Mouse (Mus musculus): ENCODE results near the gene Cib4. TPM values are rescaled to one million over a fixed set of nuclear protein-coding genes. Genes with fewer than 3 reads are reported as not detected.

The Cib4 gene
- 0.17 and 0.30 TPM in 2 replicates for polyA plus RNA-seq (2015; fragmentation: Nextera tagmentation; extraction: Ambion mirVana)

DNA sequence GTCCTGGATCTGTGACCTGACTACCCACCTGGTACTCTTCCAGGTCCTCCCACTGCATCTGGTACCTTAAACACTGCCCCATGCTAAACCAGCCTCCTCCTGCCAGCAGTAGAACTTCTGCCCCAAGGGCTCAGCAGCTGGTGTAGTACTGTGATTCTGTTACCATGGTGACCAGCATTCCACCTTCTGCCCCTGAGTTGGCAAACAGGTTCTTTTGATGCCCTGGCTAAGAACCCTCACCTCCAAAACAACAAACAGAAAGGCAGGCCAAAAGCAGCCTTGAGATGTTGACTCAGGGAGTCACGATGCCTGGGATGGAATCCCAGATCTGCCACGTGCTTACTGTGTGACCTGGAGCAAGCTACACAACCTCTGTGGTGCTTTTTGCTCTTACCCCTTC, at the start of gene Cib4:
Gene Cib4 (minus strand): TSS at position 139 of the 400 bp plus-strand sequence.
- peak; percentile 52 for DNase-seq (ENCODE audit: low spot score)
- H3K27ac ChIP-seq (replicated peaks), result no peak within 1 kb of the TSS
- H3K4me1 ChIP-seq (replicated peaks; ENCODE audit: control insufficient read depth, insufficient read depth), result no peaks in the 10 kb centered on the region
- H3K4me2 ChIP-seq (replicated peaks; ENCODE audit: low read depth), result no peak within 1 kb of the TSS
- no peaks in the 10 kb centered on the region for H3K9me3 ChIP-seq (ENCODE audit: control insufficient read depth, low read length)
- no peak within 1 kb of the TSS for H3K4me3 ChIP-seq (ENCODE audit: low read depth, low read length)
- H3K9ac ChIP-seq (ENCODE audit: low read length), result no peak within 1 kb of the TSS
- H3K27me3 ChIP-seq (ENCODE audit: control insufficient read depth, insufficient read depth, low read length), result no peaks in the 10 kb centered on the region
- 21% methylated on average over 2 of the region's 2 CpGs for WGBS
- peak; percentile 83 for ATAC-seq (ENCODE audit: low FRiP score, low TSS enrichment)
- TF ChIP-seq CTCF (IDR thresholded peaks at IDR 0.05; ENCODE audit: low read depth), result no peak
- H3K36me3 ChIP-seq (ENCODE audit: control insufficient read depth, insufficient read depth, low read length), result no peaks in the 10 kb centered on the region

DNA sequence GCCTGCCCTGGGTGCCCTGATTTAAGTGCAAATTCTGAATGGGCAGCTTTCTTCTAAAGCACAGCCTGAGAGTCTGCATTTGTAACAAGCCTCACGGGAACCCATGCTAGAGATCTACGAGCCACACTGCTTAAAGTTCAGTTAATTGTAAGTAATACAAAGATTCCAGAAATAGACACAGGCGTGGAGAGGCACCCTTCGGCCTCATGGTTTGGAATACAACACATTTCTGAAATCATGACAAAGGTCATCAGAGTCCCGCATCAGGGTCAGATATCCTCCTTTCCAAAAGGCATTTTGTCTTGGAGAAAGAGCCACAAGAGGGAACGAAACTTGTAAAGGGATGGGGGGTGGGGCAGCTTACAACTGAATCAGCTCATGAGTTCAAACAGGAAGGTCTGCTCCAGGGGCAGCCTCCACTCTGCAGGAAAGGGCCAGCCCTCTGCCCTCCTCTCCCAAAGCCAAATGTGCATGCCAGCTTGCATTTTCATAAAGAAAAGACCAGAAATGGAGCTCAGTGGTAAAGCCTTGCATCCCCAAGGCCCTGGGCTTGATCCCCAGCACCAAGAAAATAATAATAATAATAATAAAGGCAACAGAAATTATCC, 49.4 kb upstream of the Cib4 start:
- no peak for TF ChIP-seq EP300 (optimal IDR thresholded peaks at IDR 0.05)
- TF ChIP-seq CTCF (IDR thresholded peaks at IDR 0.05; ENCODE audit: low read depth), result no peak
- Histone ChIP-seq H3K27me3 (ENCODE audit: control insufficient read depth, insufficient read depth, low read length) (no peaks in the 10 kb centered on the region), H3K36me3 (ENCODE audit: control insufficient read depth, insufficient read depth, low read length) (no peaks in the 10 kb centered on the region), H3K4me1 (replicated peaks; ENCODE audit: control insufficient read depth, insufficient read depth) (no peaks in the 10 kb centered on the region), H3K9ac (ENCODE audit: low read length) (no peak overlapping the region), H3K9me3 (ENCODE audit: control insufficient read depth, low read length) (no peaks in the 10 kb centered on the region), H3K4me3 (ENCODE audit: low read depth, low read length) (no peak overlapping the region), H3K4me2 (replicated peaks; ENCODE audit: low read depth) (no peak overlapping the region), H3K27ac (replicated peaks) (0 out of 2 replicates have a peak overlapping the region, but pooled peaks have one; percentile 18)
- no peak for DNase-seq (ENCODE audit: low spot score)
- ATAC-seq (ENCODE audit: low FRiP score, low TSS enrichment), result no peak
- 56% methylated on average over 6 of the region's 6 CpGs for WGBS

DNA sequence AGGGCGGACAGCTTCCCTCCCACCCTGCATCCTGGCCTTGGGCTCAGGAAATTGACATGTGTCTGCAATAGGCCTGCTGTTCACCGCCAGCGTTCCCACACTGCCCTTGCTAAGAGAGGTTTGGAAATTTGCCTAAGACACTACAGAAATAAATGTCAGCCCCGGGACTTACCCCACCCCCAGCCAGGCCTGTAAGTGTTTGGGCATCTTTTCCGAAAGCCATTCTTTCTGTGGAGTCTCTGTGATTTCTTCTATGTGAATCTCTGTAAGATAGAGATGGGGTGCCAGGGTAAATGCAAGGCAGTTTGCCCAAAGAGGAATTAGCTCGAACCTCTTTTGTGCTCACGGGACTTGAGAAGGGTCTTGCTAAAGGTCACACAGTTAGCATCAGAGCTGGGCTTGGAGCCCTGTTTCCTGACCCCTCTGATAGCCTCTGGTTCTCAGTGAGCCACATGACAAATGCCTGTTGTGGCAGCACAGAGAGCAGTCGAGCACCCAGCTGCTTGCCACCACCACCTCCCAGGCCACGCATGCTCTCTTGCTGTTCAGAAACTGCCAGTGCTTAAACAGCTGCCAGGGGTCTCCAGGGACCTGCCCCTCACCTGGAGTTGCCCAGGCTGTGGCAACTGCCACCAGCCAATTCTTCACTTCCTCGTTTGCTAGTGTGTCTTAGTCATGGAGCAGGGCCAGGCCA, 48.3 kb upstream of the Cib4 start:
- Histone ChIP-seq H3K9ac (ENCODE audit: low read length) (no peak overlapping the region), H3K4me1 (replicated peaks; ENCODE audit: control insufficient read depth, insufficient read depth) (no peaks in the 10 kb centered on the region), H3K4me3 (ENCODE audit: low read depth, low read length) (no peak overlapping the region), H3K4me2 (replicated peaks; ENCODE audit: low read depth) (no peak overlapping the region), H3K9me3 (ENCODE audit: control insufficient read depth, low read length) (no peaks in the 10 kb centered on the region), H3K36me3 (ENCODE audit: control insufficient read depth, insufficient read depth, low read length) (no peaks in the 10 kb centered on the region), H3K27me3 (ENCODE audit: control insufficient read depth, insufficient read depth, low read length) (no peaks in the 10 kb centered on the region), H3K27ac (replicated peaks) (no peak overlapping the region)
- TF ChIP-seq CTCF (IDR thresholded peaks at IDR 0.05; ENCODE audit: low read depth) (no peak), EP300 (optimal IDR thresholded peaks at IDR 0.05) (no peak)
- ATAC-seq (ENCODE audit: low FRiP score, low TSS enrichment) (no peak), DNase-seq (ENCODE audit: low spot score) (no peak)
- 39% methylated on average over 10 of the region's 10 CpGs for WGBS

DNA sequence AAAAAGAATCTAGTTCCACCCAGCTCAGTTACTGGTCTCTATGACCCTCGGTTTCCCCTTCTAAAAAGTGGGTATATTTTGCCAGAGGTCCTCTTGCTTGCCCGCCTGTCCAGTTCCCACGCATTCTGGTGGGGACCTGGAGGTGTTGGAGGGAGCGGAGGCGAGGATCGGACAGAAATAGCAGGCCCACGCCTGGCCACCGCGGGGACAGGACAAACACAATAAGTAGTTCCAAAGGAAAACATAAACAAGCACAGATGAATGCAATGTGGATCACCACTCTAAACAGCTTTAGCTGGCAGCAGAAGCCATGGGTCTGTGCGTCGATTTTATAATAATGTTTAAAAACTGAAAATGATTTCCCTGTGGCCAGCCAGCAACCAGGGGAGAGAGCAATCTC, 47.7 kb upstream of the Cib4 start:
- 60% methylated on average over 11 of the region's 11 CpGs for WGBS
- DNase-seq (ENCODE audit: low spot score), result no peak
- TF ChIP-seq CTCF (IDR thresholded peaks at IDR 0.05; ENCODE audit: low read depth) (no peak), EP300 (optimal IDR thresholded peaks at IDR 0.05) (no peak)

DNA sequence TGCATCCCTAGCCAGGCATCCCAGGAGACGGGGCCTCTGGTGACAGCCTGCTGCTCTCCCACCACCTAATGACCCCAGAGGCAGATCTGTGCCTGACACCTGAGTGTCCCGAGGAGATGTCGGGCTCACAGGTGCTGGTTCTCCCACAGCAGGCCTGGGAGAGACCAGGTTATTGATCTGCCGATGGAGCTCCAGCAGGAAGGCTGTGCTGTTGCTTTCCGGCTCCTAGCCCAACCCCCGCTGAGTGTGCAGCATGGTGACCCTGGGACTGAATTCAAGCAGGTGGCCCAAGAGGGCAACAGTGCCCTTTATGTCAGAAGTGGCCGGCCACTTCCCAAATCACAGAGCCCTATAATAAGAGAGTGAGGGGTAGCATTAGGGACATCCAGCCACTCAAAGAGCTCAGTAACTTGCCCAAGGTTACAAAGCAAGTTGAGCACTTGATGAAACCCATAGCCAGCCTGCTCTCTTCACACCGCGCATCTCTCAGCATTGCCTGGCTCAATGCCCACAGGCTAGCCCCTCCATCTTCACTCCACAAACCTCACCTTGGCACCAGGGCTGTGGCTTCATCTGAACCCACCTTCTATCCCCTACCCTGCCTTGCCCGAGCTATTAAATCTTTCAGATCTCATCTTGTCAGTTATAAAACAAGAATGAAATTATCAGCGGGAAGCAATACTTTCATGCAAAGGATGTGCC, 46.8 kb upstream of the Cib4 start:
- Histone ChIP-seq H3K4me2 (replicated peaks; ENCODE audit: low read depth) (no peak overlapping the region), H3K27ac (replicated peaks) (no peak overlapping the region), H3K4me3 (ENCODE audit: low read depth, low read length) (no peak overlapping the region), H3K27me3 (ENCODE audit: control insufficient read depth, insufficient read depth, low read length) (no peaks in the 10 kb centered on the region), H3K9ac (ENCODE audit: low read length) (no peak overlapping the region), H3K36me3 (ENCODE audit: control insufficient read depth, insufficient read depth, low read length) (no peaks in the 10 kb centered on the region), H3K4me1 (replicated peaks; ENCODE audit: control insufficient read depth, insufficient read depth) (no peaks in the 10 kb centered on the region), H3K9me3 (ENCODE audit: control insufficient read depth, low read length) (no peaks in the 10 kb centered on the region)
- DNase-seq (ENCODE audit: low spot score), result no peak
- no peak for TF ChIP-seq EP300 (optimal IDR thresholded peaks at IDR 0.05)
- no peak for TF ChIP-seq CTCF (IDR thresholded peaks at IDR 0.05; ENCODE audit: low read depth)
- 79% methylated on average over 11 of the region's 11 CpGs for WGBS
- no peak for ATAC-seq (ENCODE audit: low FRiP score, low TSS enrichment)

More for the DNA sequence above, 47.7 kb upstream of the Cib4 start:
- Histone ChIP-seq H3K27ac (replicated peaks) (no peak overlapping the region), H3K4me2 (replicated peaks; ENCODE audit: low read depth) (no peak overlapping the region), H3K4me1 (replicated peaks; ENCODE audit: control insufficient read depth, insufficient read depth) (no peaks in the 10 kb centered on the region), H3K9me3 (ENCODE audit: control insufficient read depth, low read length) (no peaks in the 10 kb centered on the region), H3K36me3 (ENCODE audit: control insufficient read depth, insufficient read depth, low read length) (no peaks in the 10 kb centered on the region), H3K27me3 (ENCODE audit: control insufficient read depth, insufficient read depth, low read length) (no peaks in the 10 kb centered on the region), H3K9ac (ENCODE audit: low read length) (no peak overlapping the region), H3K4me3 (ENCODE audit: low read depth, low read length) (no peak overlapping the region)
- ATAC-seq (ENCODE audit: low FRiP score, low TSS enrichment), result no peak

DNA sequence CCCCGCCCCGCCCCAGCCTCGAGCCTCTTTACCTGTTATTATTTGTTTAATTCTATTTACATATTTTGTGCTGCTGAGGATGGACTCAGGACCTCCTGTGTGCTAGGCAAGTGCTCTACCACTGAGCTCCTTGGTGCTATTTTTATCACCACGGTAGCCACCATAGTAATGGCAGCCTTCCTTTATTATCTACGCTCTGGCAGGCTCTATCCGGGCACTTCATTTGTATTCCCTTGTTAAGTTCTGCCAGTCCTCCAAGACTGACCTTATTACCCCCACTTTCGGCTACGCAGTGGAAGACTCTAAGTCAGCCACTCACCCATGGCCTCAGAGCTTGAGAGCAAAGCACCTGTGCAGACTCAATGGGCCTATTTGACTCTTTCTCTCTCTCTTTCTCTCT, 46.1 kb upstream of the Cib4 start:
- ATAC-seq (ENCODE audit: low FRiP score, low TSS enrichment) (no peak), DNase-seq (ENCODE audit: low spot score) (no peak)
- Histone ChIP-seq H3K4me2 (replicated peaks; ENCODE audit: low read depth) (no peak overlapping the region), H3K9me3 (ENCODE audit: control insufficient read depth, low read length) (no peaks in the 10 kb centered on the region), H3K4me3 (ENCODE audit: low read depth, low read length) (no peak overlapping the region), H3K9ac (ENCODE audit: low read length) (no peak overlapping the region), H3K27me3 (ENCODE audit: control insufficient read depth, insufficient read depth, low read length) (no peaks in the 10 kb centered on the region), H3K4me1 (replicated peaks; ENCODE audit: control insufficient read depth, insufficient read depth) (no peaks in the 10 kb centered on the region), H3K27ac (replicated peaks) (no peak overlapping the region), H3K36me3 (ENCODE audit: control insufficient read depth, insufficient read depth, low read length) (no peaks in the 10 kb centered on the region)
- TF ChIP-seq CTCF (IDR thresholded peaks at IDR 0.05; ENCODE audit: low read depth), result no peak
- TF ChIP-seq EP300 (optimal IDR thresholded peaks at IDR 0.05), result no peak
- WGBS, result 85% methylated on average over 8 of the region's 8 CpGs

Data from stomach, postnatal 0 days (tissue).